Mouse (Mus musculus) erythroblast, adult 5-6 weeks (primary cell): Measurements from ENCODE around the gene Adgrf3. TPM values are rescaled to one million over a fixed set of nuclear protein-coding genes. Genes with fewer than 3 reads are reported as not detected.
"Not testable (repeated sequence)": the region's sequence is repeated elsewhere in the genome, so short reads cannot be mapped to it uniquely, and the experiment has no call there.

Experiments used
- ATAC-seq: replicated peaks from 2 replicates; pipeline ENCODE4 v1.8.0; 2016; ENCODE audit warnings: moderate number of reproducible peaks, mild to moderate bottlenecking, moderate TSS enrichment, inconsistent platforms; ENCODE audit not compliant: poor library complexity, low FRiP score, severe bottlenecking
- total RNA-seq, 2 experiments: library from RNA; stranded (forward) in 1 of 2; stranded (reverse) in 1 of 2; fragments of 150-400 nt in 1 of 2; fragments of 200-764, 138-1000 nt in 1 of 2; gene quantifications; 2 replicates each; pipeline versions ENCODE4 v1.2.3 to v1.2.4; 2015 to 2017; ENCODE audit warnings: low replicate concordance in 2 of 2

Gene Adgrf3
- total RNA-seq (2015; ENCODE audit: low replicate concordance) (not detected in 2 replicates), total RNA-seq (2017; ENCODE audit: low replicate concordance) (not detected in 2 replicates)

- no peak for ATAC-seq
Observed at GRCm38 (mm10) chr5:30205493-30205892, at the start of gene Adgrf3. Gene Adgrf3, minus strand, starts transcription at chr5:30205722.

GRCm38 (mm10) chr5:30247666-30248065 lies 42.1 kb upstream of the Adgrf3 start:
- no peak for ATAC-seq

- no peak for ATAC-seq
Observed at GRCm38 (mm10) chr5:30245861-30246416, 40.4 kb upstream of the Adgrf3 start.

- ATAC-seq: peak; percentile 62
Observed at GRCm38 (mm10) chr5:30243741-30244140, 38.2 kb upstream of the Adgrf3 start.

GRCm38 (mm10) chr5:30242410-30242809 lies 36.9 kb upstream of the Adgrf3 start:
- no peak for ATAC-seq

GRCm38 (mm10) chr5:30240552-30240951 lies 35.0 kb upstream of the Adgrf3 start:
- ATAC-seq: peak; percentile 71

GRCm38 (mm10) chr5:30238533-30238932 lies 33.0 kb upstream of the Adgrf3 start:
- no peak for ATAC-seq

- ATAC-seq: no peak
Observed at GRCm38 (mm10) chr5:30235641-30236126, 30.2 kb upstream of the Adgrf3 start.

- ATAC-seq: no peak
Observed at GRCm38 (mm10) chr5:30233979-30234378, 28.5 kb upstream of the Adgrf3 start.

GRCm38 (mm10) chr5:30233042-30233441 lies 27.5 kb upstream of the Adgrf3 start:
- no peak; the same call in 1 of the 2 replicates for ATAC-seq

- peak; percentile 98 for ATAC-seq
Observed at GRCm38 (mm10) chr5:30232271-30232971, 26.9 kb upstream of the Adgrf3 start, which contains the start of gene Selenoi. Gene Selenoi, plus strand, starts transcription at chr5:30232581.

- ATAC-seq: no peak; the same call in 1 of the 2 replicates
Observed at GRCm38 (mm10) chr5:30231891-30232270, 26.4 kb upstream of the Adgrf3 start.

GRCm38 (mm10) chr5:30230901-30231300 lies 25.4 kb upstream of the Adgrf3 start:
- ATAC-seq: peak; percentile 54

- no peak for ATAC-seq
Observed at GRCm38 (mm10) chr5:30222681-30223080, 17.2 kb upstream of the Adgrf3 start.

- no peak for ATAC-seq
Observed at GRCm38 (mm10) chr5:30220666-30221065, 15.1 kb upstream of the Adgrf3 start.

GRCm38 (mm10) chr5:30219715-30220114 lies 14.2 kb upstream of the Adgrf3 start:
- ATAC-seq: no peak

- ATAC-seq: no peak
Observed at GRCm38 (mm10) chr5:30215970-30216369, 10.4 kb upstream of the Adgrf3 start.

- ATAC-seq: no peak
Observed at GRCm38 (mm10) chr5:30214889-30215288, 9.4 kb upstream of the Adgrf3 start.

GRCm38 (mm10) chr5:30210758-30211157 lies 5.2 kb upstream of the Adgrf3 start:
- not testable (repeated sequence) for ATAC-seq

GRCm38 (mm10) chr5:30207276-30207675 lies 1.8 kb upstream of the Adgrf3 start:
- 0 out of 2 replicates have a peak, but pooled peaks have one; percentile 72 for ATAC-seq

- no peak for ATAC-seq
Observed at GRCm38 (mm10) chr5:30205034-30205433, 488 bp downstream of the Adgrf3 start.
